Mouse (Mus musculus) regulatory T cell (primary cell): Measurements from ENCODE around the gene Magi3.

Source experiments
- in situ Hi-C: fragments of 300-600 bp; cut with MboI, MseI; formaldehyde crosslinking; loops from one replicate; pipeline ENCODE4 v1.15.1; 2025; ENCODE audit warnings: high pct_unique_total_duplicates

Magi3 gene

GRCm38 (mm10) chr3:104220295-104220965 lies at the start of gene Magi3:
Magi3 (minus strand) TSS chr3:104220374.
- in situ Hi-C loops = no loop called here

GRCm38 (mm10) chr3:104264530-104265145 lies 44.5 kb upstream of the Magi3 start:
- in situ Hi-C loops = no loop called here

- in situ Hi-C loops = no loop called here
Measured at GRCm38 (mm10) chr3:104260221-104260620, 40.0 kb upstream of the Magi3 start.

- in situ Hi-C loops = no loop called here
Measured at GRCm38 (mm10) chr3:104259168-104259567, 39.0 kb upstream of the Magi3 start.

GRCm38 (mm10) chr3:104257041-104257440 lies 36.9 kb upstream of the Magi3 start:
- in situ Hi-C loops = no loop called here

GRCm38 (mm10) chr3:104253760-104254159 lies 33.6 kb upstream of the Magi3 start:
- in situ Hi-C loops = no loop called here

- in situ Hi-C loops = loop anchor here (5.0 kb wide), 1 partner anchor 39 kb away; no protein-coding TSS in a partner anchor
Measured at GRCm38 (mm10) chr3:104247850-104248249, 27.7 kb upstream of the Magi3 start.

- in situ Hi-C loops = loop anchor here (5.0 kb wide), 1 partner anchor 40 kb away; no protein-coding TSS in a partner anchor
Measured at GRCm38 (mm10) chr3:104247057-104247456, 26.9 kb upstream of the Magi3 start.

GRCm38 (mm10) chr3:104244373-104244772 lies 24.2 kb upstream of the Magi3 start:
- in situ Hi-C loops = no loop called here

GRCm38 (mm10) chr3:104243972-104244371 lies 23.8 kb upstream of the Magi3 start:
- in situ Hi-C loops = no loop called here

- in situ Hi-C loops = no loop called here
Measured at GRCm38 (mm10) chr3:104239785-104240184, 19.6 kb upstream of the Magi3 start.

- in situ Hi-C loops = no loop called here
Measured at GRCm38 (mm10) chr3:104239376-104239775, 19.2 kb upstream of the Magi3 start.

- in situ Hi-C loops = no loop called here
Measured at GRCm38 (mm10) chr3:104237846-104238440, 17.8 kb upstream of the Magi3 start.

GRCm38 (mm10) chr3:104236029-104236428 lies 15.9 kb upstream of the Magi3 start:
- in situ Hi-C loops = no loop called here

- in situ Hi-C loops = no loop called here
Measured at GRCm38 (mm10) chr3:104235099-104235498, 14.9 kb upstream of the Magi3 start.

- in situ Hi-C loops = no loop called here
Measured at GRCm38 (mm10) chr3:104233366-104234312, 13.5 kb upstream of the Magi3 start.

- in situ Hi-C loops = loop anchor here (5.0 kb wide), 1 partner anchor 75 kb away; no protein-coding TSS in a partner anchor
Measured at GRCm38 (mm10) chr3:104227438-104228111, 7.4 kb upstream of the Magi3 start.

GRCm38 (mm10) chr3:104226731-104227130 lies 6.6 kb upstream of the Magi3 start:
- in situ Hi-C loops = loop anchor here (5.0 kb wide), 1 partner anchor 74 kb away; no protein-coding TSS in a partner anchor

GRCm38 (mm10) chr3:104221156-104221555 lies 982 bp upstream of the Magi3 start:
- in situ Hi-C loops = no loop called here

GRCm38 (mm10) chr3:104219531-104220294 lies 461 bp downstream of the Magi3 start:
- in situ Hi-C loops = no loop called here
